Mouse (Mus musculus) embryonic facial prominence, embryonic 15.5 days (tissue): ENCODE measurements around the gene Cdk19. TPM values are rescaled to one million over a fixed set of nuclear protein-coding genes. Genes with fewer than 3 reads are reported as not detected.
"Not testable (repeated sequence)": the region's sequence is repeated elsewhere in the genome, so short reads cannot be mapped to it uniquely, and the experiment has no call there.

Experiments used
- ATAC-seq: fragments of 200-750 bp; cut with Nextera tagmentation; 2 replicates; pipeline ENCODE4 v1.8.0; 2017; ENCODE audit warnings: low read depth, moderate TSS enrichment; ENCODE audit not compliant: insufficient number of reproducible peaks, low FRiP score, low TSS enrichment
- H3K27ac ChIP-seq: fragments of 300-500 bp; sonication (generic); replicated peaks from 2 replicates; pipeline ENCODE4 v1.5.1; 2015; ENCODE audit warnings: mild to moderate bottlenecking, inconsistent platforms
- H3K27me3 ChIP-seq: fragments of 300-500 bp; sonication (generic); 2 replicates; pipeline ENCODE4 v1.6.1; 2015; ENCODE audit warnings: inconsistent platforms
- H3K36me3 ChIP-seq: fragments of 300-500 bp; sonication (generic); 2 replicates; pipeline ENCODE4 v1.6.1; 2015; ENCODE audit warnings: mild to moderate bottlenecking, inconsistent platforms
- H3K4me1 ChIP-seq: fragments of 300-500 bp; sonication (generic); 2 replicates; pipeline ENCODE4 v1.6.1; 2015; ENCODE audit warnings: inconsistent platforms
- H3K4me2 ChIP-seq: fragments of 300-500 bp; sonication (generic); replicated peaks from 2 replicates; pipeline ENCODE4 v1.6.1; 2015; ENCODE audit warnings: mild to moderate bottlenecking, inconsistent platforms
- H3K4me3 ChIP-seq: fragments of 300-500 bp; sonication (generic); replicated peaks from 2 replicates; pipeline ENCODE4 v1.5.1; 2015; ENCODE audit warnings: mild to moderate bottlenecking, inconsistent platforms
- H3K9ac ChIP-seq: fragments of 300-500 bp; sonication (generic); 2 replicates; pipeline ENCODE4 v1.6.1; 2015; ENCODE audit warnings: inconsistent platforms
- H3K9me3 ChIP-seq: fragments of 300-500 bp; sonication (generic); replicated peaks from 2 replicates; pipeline ENCODE4 v1.6.1; 2016; ENCODE audit warnings: inconsistent platforms
- WGBS: fragments of 180-500 bp; shearing (Covaris S2); methylation state at CpG from one replicate; pipeline ENCODE4 v1.1.7; 2015; 5-methylcytosine and 5-hydroxymethylcytosine counted together
- polyA plus RNA-seq: library from polyadenylated mRNA; unstranded; fragments of >200 nt; fragmentation: Nextera tagmentation; extraction: Ambion mirVana; gene quantifications from 2 replicates; pipeline ENCODE4 v1.2.1, GENCODE M21; 2015

Gene Cdk19
- polyA plus RNA-seq, 1 experiment from 2014 or later, result 10.0 TPM

DNA sequence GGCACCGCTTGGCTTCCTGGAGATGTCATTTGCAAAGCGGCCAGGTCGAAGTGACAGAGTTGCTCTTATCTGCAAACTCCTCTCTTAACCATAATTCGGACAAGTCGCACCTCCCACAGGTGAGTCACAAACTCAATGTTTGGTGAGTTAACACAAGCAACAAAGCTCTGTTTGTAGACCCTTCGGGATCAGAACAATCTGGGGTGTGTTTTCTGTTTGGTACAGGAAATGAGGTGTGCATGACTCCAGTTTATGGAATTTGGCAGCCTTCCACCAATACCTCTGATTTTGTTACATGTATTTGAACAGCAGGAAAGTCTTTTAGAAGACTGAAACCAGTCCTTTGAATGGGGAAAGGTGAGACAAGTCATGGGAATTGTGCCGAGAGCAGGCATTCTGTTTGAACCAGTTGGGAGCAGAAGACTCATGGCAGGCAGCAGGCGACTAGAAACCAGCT, 171.9 kb downstream of the Cdk19 start:
- Histone ChIP-seq H3K4me2 (no peak overlapping the region), H3K4me3 (no peak overlapping the region), H3K36me3 (no peaks in the 10 kb centered on the region), H3K27me3 (no peaks in the 10 kb centered on the region), H3K4me1 (peaks cover 2% of the 10 kb centered on the region; the same call in 1 of the 2 replicates), H3K9ac (no peak overlapping the region), H3K9me3 (no peaks in the 10 kb centered on the region), H3K27ac (no peak overlapping the region)
- no peak for ATAC-seq
- 73% methylated on average over 8 of the region's 8 CpGs for WGBS

DNA sequence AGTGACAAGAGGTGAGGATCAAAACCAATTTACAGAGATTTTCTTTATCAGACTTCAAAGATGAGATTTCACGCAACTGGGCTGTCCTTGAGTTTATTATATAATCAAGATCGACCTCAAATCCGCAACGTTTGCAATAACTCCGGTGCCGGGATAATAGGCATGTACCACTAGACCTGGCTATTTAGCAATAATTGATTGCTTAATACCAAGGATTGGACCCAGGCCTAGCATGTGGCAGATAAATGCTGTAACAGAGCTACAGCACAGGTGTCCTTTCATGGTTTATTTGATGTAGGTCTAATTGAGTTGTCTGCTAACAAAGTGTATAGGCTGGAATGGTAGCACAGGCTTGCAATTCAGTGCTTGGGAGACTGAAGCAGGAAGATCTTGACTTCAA, 172.8 kb downstream of the Cdk19 start:
- Histone ChIP-seq H3K9me3 (no peaks in the 10 kb centered on the region), H3K9ac (no peak overlapping the region), H3K27me3 (no peaks in the 10 kb centered on the region), H3K36me3 (no peaks in the 10 kb centered on the region), H3K27ac (no peak overlapping the region), H3K4me2 (no peak overlapping the region), H3K4me3 (no peak overlapping the region), H3K4me1 (peaks cover 7% of the 10 kb centered on the region; the same call in 1 of the 2 replicates)
- 85% methylated on average over 6 of the region's 6 CpGs for WGBS
- no peak for ATAC-seq

DNA sequence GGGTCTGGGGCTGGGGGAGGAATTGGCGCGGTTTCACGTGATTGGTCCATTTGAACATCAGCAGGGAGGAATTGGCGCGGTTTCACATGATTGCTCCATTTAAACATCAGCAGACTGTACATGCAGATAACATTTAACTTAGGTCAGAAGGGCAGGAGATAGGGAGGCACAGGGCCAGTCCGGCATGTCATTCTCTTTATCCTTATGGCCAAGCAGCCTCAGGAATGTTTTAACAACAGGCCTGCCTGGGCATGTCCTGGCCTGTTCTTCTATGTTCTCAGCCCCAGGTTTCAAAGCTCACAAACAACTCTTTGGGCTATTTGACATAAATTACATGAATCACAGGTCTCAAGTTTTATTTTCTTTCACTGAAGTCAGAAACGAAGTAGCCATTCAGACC, 173.6 kb downstream of the Cdk19 start:
- H3K27me3 ChIP-seq, H3K4me3 ChIP-seq, H3K36me3 ChIP-seq, H3K4me1 ChIP-seq, H3K27ac ChIP-seq, H3K4me2 ChIP-seq, H3K9ac ChIP-seq, H3K9me3 ChIP-seq, ATAC-seq: not testable (repeated sequence)
- WGBS, result 93% methylated on average over 7 of the region's 7 CpGs

DNA sequence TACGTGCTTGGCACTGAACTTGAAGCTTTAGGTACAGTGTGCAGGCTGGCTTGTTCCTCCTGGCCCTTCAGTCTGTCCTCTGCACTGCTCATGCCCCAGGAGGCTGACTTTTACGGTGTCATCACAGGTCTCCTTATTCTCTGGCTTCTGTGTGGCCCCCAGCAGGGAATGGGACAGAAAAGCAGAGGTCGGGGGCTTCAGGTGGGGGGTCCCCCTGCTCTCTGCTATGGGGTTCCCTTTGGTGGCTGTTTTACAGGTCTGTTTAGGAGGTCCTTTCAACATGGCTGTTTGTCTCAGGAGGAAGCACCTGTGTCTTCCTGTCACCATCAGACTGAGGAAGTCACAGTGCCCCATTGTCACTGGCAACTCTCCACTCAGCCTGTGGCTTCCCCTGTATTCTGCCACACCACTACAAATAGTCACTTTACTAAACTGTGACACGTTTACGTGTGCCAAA, 175.9 kb downstream of the Cdk19 start:
- WGBS, result 76% methylated on average over 5 of the region's 5 CpGs
- no peak overlapping the region for H3K9ac ChIP-seq
- no peak for ATAC-seq
- no peaks in the 10 kb centered on the region for H3K9me3 ChIP-seq
- no peak overlapping the region for H3K27ac ChIP-seq
- H3K36me3 ChIP-seq, result no peaks in the 10 kb centered on the region
- no peak overlapping the region for H3K4me2 ChIP-seq
- H3K4me1 ChIP-seq, result peaks cover 12% of the 10 kb centered on the region
- H3K27me3 ChIP-seq, result no peaks in the 10 kb centered on the region
- H3K4me3 ChIP-seq, result no peak overlapping the region

DNA sequence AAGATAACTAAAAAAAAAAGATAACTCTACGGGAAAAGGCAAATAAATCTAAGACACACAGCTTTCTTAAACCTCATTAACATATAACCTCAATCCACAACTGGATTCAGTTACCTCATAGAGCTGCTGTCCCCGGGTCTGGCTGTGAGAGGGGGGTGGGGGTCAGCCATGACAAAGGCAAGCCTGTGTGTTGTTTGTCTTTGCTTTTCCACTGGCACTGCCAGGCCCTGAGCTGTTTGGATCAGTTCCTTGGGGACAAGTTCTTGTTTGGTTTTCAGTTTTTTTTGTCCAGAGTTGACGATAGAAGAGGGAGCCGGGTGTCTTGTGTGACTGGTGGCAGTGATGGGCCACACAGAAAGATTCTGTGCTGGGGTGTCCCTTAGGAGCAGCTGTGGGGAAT, 177.1 kb downstream of the Cdk19 start:
- Histone ChIP-seq H3K27me3 (no peaks in the 10 kb centered on the region), H3K9ac (no peak overlapping the region), H3K36me3 (no peaks in the 10 kb centered on the region), H3K4me1 (peaks cover 18% of the 10 kb centered on the region), H3K9me3 (no peaks in the 10 kb centered on the region), H3K4me2 (no peak overlapping the region), H3K4me3 (no peak overlapping the region), H3K27ac (no peak overlapping the region)
- no peak for ATAC-seq
- WGBS, result 25% methylated on average over 4 of the region's 4 CpGs

DNA sequence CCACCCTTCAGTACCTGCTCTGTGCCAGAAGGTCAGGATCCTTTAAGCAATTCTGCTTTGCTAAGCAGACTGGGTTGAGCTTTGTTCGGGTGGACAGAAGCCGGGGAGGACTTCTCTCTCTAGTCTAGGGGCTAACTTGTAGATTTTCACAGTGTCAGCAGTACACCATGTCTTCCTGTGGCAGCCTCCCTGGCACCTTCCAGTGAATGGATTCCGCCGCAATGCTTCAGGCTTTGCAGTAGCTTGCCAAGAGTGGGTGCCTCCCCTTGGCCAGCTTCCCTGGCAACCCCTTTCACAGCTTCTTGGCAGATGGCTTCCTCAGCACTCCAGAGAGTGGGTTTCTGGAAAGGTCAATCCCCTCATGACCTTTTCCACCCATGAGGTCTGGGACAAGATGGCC, 180.2 kb downstream of the Cdk19 start:
- no peak overlapping the region for H3K9ac ChIP-seq
- H3K27ac ChIP-seq, result no peak overlapping the region
- no peaks in the 10 kb centered on the region for H3K36me3 ChIP-seq
- no peak overlapping the region for H3K4me2 ChIP-seq
- no peaks in the 10 kb centered on the region for H3K27me3 ChIP-seq
- ATAC-seq, result no peak
- H3K4me3 ChIP-seq, result no peak overlapping the region
- peaks cover 36% of the 10 kb centered on the region for H3K4me1 ChIP-seq
- WGBS, result 74% methylated on average over 4 of the region's 4 CpGs
- H3K9me3 ChIP-seq, result no peaks in the 10 kb centered on the region

DNA sequence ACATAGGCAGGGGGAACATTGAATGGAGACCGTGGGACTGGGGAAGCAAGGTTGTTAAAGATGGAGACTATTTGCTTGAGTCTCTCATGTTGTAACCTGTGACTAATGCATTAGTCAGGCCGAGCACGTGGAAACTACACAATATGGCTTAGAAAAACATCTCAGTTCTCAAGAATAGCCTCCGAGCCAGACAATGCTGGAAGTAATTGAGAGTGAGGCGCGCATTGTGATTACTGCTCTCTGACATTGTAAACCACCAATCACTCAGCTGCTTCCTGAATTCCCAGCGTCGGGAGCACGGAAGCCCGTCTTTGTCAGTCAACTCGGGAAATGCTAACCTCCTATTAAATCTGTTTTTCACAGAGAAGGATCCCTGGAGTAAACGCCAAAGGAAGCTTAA, 182.2 kb downstream of the Cdk19 start:
- peak overlapping the region; percentile 65; the same call in 1 of the 2 replicates for H3K27ac ChIP-seq
- WGBS, result 5% methylated on average over 12 of the region's 12 CpGs
- peaks cover 30% of the 10 kb centered on the region for H3K4me1 ChIP-seq
- H3K4me3 ChIP-seq, result no peak overlapping the region
- peak overlapping the region; percentile 25 for H3K4me2 ChIP-seq
- H3K36me3 ChIP-seq, result no peaks in the 10 kb centered on the region
- no peaks in the 10 kb centered on the region for H3K27me3 ChIP-seq
- ATAC-seq, result peak; percentile 55
- no peaks in the 10 kb centered on the region for H3K9me3 ChIP-seq
- no peak overlapping the region for H3K9ac ChIP-seq

DNA sequence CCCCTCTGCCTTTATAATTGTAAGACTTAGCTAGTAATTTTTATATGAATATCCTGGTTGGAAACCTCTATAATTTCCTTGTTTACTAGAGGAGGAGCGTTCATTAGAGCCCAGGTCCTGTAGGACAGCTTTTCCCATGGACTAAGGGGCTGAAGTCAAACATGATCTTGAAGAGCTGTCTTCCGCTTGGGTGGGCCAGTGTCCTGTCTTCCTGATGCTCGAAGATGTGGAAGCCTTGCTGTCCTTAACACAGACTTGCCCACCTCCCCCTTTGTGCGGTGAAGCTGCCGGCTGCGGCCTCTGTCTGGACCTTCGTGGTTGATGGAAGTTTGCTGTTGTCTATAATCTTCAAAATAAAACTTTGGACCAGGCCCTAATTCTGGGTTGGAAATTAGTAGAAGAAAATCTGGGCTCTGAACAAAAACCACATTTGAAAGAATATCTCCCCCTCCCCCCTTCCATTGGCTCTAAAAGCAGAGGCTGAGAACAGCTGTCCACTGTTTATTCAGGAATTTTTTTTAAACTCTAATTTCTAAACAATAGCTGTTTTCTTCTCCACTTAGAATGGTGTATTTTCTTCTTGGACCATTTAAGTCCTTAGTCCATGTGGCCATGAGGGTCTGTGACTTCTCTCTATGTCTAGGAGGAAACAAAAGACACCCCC, 184.1 kb downstream of the Cdk19 start:
- H3K27me3 ChIP-seq, result no peaks in the 10 kb centered on the region
- no peaks in the 10 kb centered on the region for H3K9me3 ChIP-seq
- peaks cover 34% of the 10 kb centered on the region for H3K4me1 ChIP-seq
- H3K36me3 ChIP-seq, result no peaks in the 10 kb centered on the region
- WGBS, result 57% methylated on average over 7 of the region's 7 CpGs
- H3K9ac ChIP-seq, result no peak overlapping the region
- no peak for ATAC-seq
- H3K27ac ChIP-seq, result 0 out of 2 replicates have a peak overlapping the region, but pooled peaks have one; percentile 17
- no peak overlapping the region for H3K4me2 ChIP-seq
- H3K4me3 ChIP-seq, result no peak overlapping the region

DNA sequence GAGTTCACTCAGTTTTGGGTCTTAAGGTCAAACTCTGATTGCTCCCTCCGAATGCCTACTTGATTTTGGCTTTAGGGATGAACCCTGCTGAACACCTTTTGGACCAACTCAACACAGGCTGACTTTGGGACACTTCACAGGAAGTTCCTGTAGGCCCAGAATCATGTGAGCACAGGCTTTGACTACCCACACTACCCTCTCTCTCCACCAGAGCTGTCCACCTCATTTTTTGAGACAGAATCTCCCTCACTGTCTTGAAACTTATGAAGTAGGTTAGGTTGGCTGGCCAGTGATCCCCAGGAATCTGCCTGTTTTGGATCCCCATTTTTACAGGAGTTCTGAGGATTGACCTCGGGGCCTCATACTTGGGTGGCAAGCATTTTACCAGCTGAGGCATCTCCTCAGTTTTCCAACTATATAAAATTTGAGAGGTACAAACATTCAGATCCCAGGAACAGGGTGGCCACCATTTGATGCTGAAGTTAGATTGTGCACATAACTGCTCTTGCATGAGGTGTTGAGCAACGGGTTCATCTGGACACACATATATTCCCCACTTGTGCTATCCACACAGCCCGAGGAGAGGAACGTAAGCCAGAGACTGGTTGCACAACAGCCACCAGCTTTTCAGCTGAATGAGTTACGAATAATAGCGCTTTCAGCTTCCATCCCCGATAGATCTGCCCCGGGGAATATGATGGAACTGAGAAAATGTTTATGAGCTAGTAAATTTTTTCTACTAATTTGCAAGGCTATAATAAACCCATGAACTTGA, 184.9 kb downstream of the Cdk19 start:
- H3K4me2 ChIP-seq, result no peak overlapping the region
- H3K9ac ChIP-seq, result no peak overlapping the region
- no peak overlapping the region for H3K27ac ChIP-seq
- H3K27me3 ChIP-seq, result no peaks in the 10 kb centered on the region
- no peaks in the 10 kb centered on the region for H3K36me3 ChIP-seq
- no peaks in the 10 kb centered on the region for H3K9me3 ChIP-seq
- H3K4me1 ChIP-seq, result peaks cover 34% of the 10 kb centered on the region
- H3K4me3 ChIP-seq, result no peak overlapping the region
- no peak for ATAC-seq
- WGBS, result 55% methylated on average over 9 of the region's 9 CpGs

DNA sequence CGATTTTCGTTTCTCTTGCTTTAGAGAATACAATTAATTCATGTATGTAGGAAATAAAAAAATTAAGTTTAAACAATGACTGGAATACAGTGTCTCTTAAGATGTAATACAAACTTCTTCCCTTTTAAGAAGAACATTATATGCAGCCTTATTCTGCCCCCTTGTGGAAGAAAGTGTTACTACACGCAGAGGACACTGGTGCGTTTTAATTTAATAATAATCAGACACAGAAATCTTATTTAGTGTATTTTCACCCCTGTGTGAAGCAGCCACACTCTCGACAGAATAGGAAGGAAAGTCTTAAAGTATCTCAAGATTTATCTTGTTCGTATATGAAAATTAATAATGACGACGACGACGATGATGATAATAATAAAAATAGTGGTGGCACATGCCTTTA, 185.6 kb downstream of the Cdk19 start:
- H3K27me3 ChIP-seq, result no peaks in the 10 kb centered on the region

DNA sequence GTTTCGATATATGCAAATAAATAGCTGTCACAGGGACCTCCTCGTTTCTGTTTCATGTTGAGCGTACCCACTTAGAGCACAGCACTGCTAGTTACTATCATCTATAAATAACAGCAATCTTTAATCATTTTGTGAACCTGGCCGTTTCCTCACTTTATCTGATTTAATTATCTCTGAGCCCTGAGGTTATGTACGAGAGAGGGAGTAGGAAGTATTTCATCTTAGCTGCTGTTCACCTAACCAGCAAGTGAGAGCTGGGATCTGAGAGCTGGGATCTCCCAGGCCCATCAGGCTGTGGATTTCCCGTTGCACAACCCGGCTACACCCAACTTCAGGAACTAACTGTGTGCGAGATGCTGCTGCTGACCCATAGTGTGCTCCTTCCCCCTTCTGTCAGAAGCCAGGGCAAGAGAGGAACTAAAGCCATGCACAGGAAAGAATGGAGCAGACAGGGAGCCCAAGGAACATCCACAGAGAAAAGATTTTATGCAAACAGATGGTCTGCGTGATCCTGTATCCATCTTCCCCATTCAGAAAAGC, 186.3 kb downstream of the Cdk19 start:
- H3K4me1 ChIP-seq, result peaks cover 29% of the 10 kb centered on the region
- H3K27me3 ChIP-seq, result no peaks in the 10 kb centered on the region
- no peak overlapping the region for H3K9ac ChIP-seq
- no peak for ATAC-seq
- WGBS, result 57% methylated on average over 9 of the region's 9 CpGs
- no peak overlapping the region for H3K27ac ChIP-seq
- H3K4me2 ChIP-seq, result no peak overlapping the region
- no peaks in the 10 kb centered on the region for H3K36me3 ChIP-seq
- no peaks in the 10 kb centered on the region for H3K9me3 ChIP-seq
- H3K4me3 ChIP-seq, result no peak overlapping the region

More for the DNA sequence above, 185.6 kb downstream of the Cdk19 start:
- no peak overlapping the region for H3K4me3 ChIP-seq
- H3K4me1 ChIP-seq, result peaks cover 29% of the 10 kb centered on the region
- no peaks in the 10 kb centered on the region for H3K9me3 ChIP-seq
- H3K36me3 ChIP-seq, result no peaks in the 10 kb centered on the region
- ATAC-seq, result no peak
- H3K9ac ChIP-seq, result no peak overlapping the region
- H3K27ac ChIP-seq, result no peak overlapping the region
- WGBS, result 28% methylated on average over 10 of the region's 10 CpGs
- H3K4me2 ChIP-seq, result no peak overlapping the region
